Mouse (Mus musculus): ENCODE measurements around the gene Tgm5. TPM values are rescaled to one million over a fixed set of nuclear protein-coding genes. Genes with fewer than 3 reads are reported as not detected.

Tgm5 gene
- polyA plus RNA-seq, 1 experiment from 2014 or later = not detected

DNA sequence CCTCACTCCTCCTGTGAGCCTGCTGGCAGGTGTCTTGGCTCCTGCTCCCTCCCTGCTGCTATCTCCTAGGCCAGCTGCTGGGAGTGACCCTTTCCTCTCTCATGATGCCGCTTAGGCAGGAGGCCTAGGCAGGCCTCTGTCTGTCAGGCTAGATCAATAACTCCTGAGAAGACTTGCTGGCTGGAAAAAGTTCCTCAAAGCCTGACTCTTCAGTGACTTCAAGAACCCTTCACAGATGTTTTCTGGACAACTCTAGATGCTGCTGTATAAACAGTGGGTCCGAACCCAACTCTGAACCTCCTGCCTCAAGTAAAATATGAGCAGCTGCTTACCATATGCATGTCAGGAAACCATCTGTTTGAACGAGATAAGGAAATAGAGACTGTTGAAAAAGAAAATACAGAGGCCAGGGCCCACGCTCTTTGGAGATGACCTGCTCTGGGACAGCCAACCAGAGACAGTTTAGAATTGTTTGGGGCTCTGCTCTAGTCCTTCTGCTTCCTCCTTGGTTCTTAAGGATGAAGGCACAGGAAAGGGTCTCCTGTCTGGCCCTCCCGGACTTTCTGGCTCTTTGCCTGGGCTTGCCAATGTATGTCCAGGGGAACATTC lies 48.8 kb downstream of the Tgm5 start, which contains the start of gene Epb42:
TSS of gene Epb42 (minus strand) at position 340 of the 609 bp plus-strand sequence.
- no peaks in the 10 kb centered on the region for H3K36me3 ChIP-seq (ENCODE audit: control insufficient read depth, insufficient read depth, low read length)
- H3K4me1 ChIP-seq (ENCODE audit: control insufficient read depth, insufficient read depth, low read length) = no peaks in the 10 kb centered on the region
- H3K27me3 ChIP-seq (ENCODE audit: control insufficient read depth, insufficient read depth, low read length) = no peaks in the 10 kb centered on the region
- peak; percentile 94 for ATAC-seq (replicated peaks; ENCODE audit: insufficient number of reproducible peaks, low FRiP score, low TSS enrichment)
- peak within 1 kb of the TSS; percentile 78 for H3K27ac ChIP-seq (ENCODE audit: low read depth, low read length)
- peak within 1 kb of the TSS; percentile 61 for H3K9ac ChIP-seq (ENCODE audit: low read depth, low read length)
- H3K9me3 ChIP-seq (replicated peaks; ENCODE audit: control insufficient read depth, low read length) = no peaks in the 10 kb centered on the region
- peak within 1 kb of the TSS; percentile 22; the same call in 1 of the 2 replicates for H3K4me2 ChIP-seq
- 38% methylated on average over 5 of the region's 5 CpGs for WGBS (ENCODE audit: insufficient replicate concordance)
- peak within 1 kb of the TSS; percentile 37 for H3K4me3 ChIP-seq (ENCODE audit: low read depth, low read length)

DNA sequence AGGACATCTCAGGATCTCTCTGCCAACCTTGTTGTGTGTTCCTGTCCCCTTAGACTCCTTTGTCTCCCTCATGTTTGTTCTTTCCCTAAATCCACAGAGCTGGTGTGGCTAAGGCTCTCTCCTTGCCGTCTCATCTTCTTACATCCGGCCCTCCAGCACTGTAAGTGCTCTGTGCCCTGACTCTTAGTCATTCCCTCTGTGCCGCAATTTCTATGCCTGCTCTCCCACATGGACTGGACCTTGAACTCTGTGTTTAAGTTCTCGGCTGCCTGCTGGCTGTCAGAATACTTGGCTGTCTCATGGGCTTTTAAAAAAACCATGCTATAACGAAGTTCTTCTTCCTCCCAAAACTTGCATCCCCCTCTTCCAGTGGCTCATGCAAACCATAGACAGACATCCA lies 62.7 kb downstream of the Tgm5 start:
- no peak overlapping the region for H3K27ac ChIP-seq (ENCODE audit: low read depth, low read length)
- no peaks in the 10 kb centered on the region for H3K36me3 ChIP-seq (ENCODE audit: control insufficient read depth, insufficient read depth, low read length)
- WGBS (ENCODE audit: insufficient replicate concordance) = 78% methylated on average over 5 of the region's 5 CpGs
- H3K9me3 ChIP-seq (replicated peaks; ENCODE audit: control insufficient read depth, low read length) = no peaks in the 10 kb centered on the region
- H3K4me3 ChIP-seq (ENCODE audit: low read depth, low read length) = no peak overlapping the region
- H3K4me1 ChIP-seq (ENCODE audit: control insufficient read depth, insufficient read depth, low read length) = no peaks in the 10 kb centered on the region
- no peaks in the 10 kb centered on the region for H3K27me3 ChIP-seq (ENCODE audit: control insufficient read depth, insufficient read depth, low read length)
- H3K4me2 ChIP-seq = no peak overlapping the region
- ATAC-seq (replicated peaks; ENCODE audit: insufficient number of reproducible peaks, low FRiP score, low TSS enrichment) = no peak
- no peak overlapping the region for H3K9ac ChIP-seq (ENCODE audit: low read depth, low read length)

DNA sequence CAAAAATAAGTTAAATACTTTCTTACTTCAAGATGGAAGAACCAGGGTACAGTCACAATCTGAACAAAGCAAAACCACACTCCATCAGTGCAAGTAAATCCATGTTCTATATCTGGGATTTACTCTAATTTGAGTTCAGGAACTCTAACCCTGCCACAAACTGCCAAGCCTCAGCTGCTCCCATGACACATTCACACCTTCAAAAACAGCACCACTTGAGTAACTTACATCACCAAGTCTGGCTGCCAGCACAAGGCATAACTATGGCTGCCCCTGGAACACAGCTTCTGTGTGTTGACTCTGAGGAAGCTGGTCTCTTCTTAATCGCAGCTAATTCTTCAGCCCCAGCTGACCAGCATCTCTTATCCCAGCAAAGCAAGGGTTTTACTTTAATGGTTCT lies 68.5 kb downstream of the Tgm5 start:
- no peak overlapping the region for H3K4me3 ChIP-seq (ENCODE audit: low read depth, low read length)
- H3K27ac ChIP-seq (ENCODE audit: low read depth, low read length) = no peak overlapping the region
- H3K36me3 ChIP-seq (ENCODE audit: control insufficient read depth, insufficient read depth, low read length) = peaks cover 4% of the 10 kb centered on the region; the same call in 1 of the 2 replicates
- ATAC-seq (replicated peaks; ENCODE audit: insufficient number of reproducible peaks, low FRiP score, low TSS enrichment) = no peak
- no peaks in the 10 kb centered on the region for H3K27me3 ChIP-seq (ENCODE audit: control insufficient read depth, insufficient read depth, low read length)
- H3K9ac ChIP-seq (ENCODE audit: low read depth, low read length) = no peak overlapping the region
- H3K4me2 ChIP-seq = no peak overlapping the region
- 77% methylated on average over 1 of the region's 1 CpGs for WGBS (ENCODE audit: insufficient replicate concordance)
- H3K9me3 ChIP-seq (replicated peaks; ENCODE audit: control insufficient read depth, low read length) = no peaks in the 10 kb centered on the region
- no peaks in the 10 kb centered on the region for H3K4me1 ChIP-seq (ENCODE audit: control insufficient read depth, insufficient read depth, low read length)

DNA sequence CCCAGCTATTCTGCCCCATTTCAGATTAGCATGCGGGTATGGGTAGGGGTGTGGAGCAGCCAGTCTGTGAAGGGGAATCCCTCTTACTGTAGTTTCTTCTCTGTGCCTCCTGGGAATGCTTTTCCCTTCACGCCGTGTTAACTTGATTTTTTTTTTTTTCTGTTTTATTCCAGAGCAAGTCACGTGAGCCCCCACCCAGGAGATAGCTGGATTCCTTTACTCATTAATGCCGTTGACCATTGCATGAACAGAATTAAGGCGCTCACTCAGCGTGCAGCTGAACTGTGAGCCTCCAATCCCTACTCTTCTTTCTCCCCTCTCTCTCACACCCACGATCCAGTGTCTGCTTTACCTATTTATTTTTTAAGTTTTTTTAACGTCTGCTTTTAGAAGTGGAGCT lies 69.4 kb downstream of the Tgm5 start:
- ATAC-seq (replicated peaks; ENCODE audit: insufficient number of reproducible peaks, low FRiP score, low TSS enrichment) = no peak
- Histone ChIP-seq H3K27me3 (ENCODE audit: control insufficient read depth, insufficient read depth, low read length) (no peaks in the 10 kb centered on the region), H3K4me1 (ENCODE audit: control insufficient read depth, insufficient read depth, low read length) (no peaks in the 10 kb centered on the region), H3K9me3 (replicated peaks; ENCODE audit: control insufficient read depth, low read length) (no peaks in the 10 kb centered on the region), H3K4me3 (ENCODE audit: low read depth, low read length) (no peak overlapping the region), H3K36me3 (ENCODE audit: control insufficient read depth, insufficient read depth, low read length) (peaks cover 4% of the 10 kb centered on the region; the same call in 1 of the 2 replicates), H3K27ac (ENCODE audit: low read depth, low read length) (no peak overlapping the region), H3K9ac (ENCODE audit: low read depth, low read length) (no peak overlapping the region), H3K4me2 (no peak overlapping the region)
- 88% methylated on average over 9 of the region's 9 CpGs for WGBS (ENCODE audit: insufficient replicate concordance)

DNA sequence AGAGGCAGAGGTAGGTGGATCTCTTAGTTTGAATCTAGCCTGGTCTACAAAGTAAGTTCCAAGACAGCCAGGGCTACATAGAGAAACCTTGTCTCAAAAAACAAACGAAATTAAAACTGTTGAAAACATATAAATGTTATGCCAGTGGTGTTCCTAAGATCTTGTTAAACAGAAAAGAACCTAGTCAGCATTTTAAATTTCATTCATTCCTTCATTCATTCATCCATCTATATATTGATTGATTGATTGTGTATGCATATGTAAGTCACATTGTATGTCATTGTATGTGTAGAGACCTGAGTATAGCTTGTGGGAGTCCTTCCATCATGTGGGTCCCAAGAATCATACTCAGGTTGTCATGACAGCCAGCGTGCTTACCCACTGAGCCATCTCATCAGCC lies 70.1 kb downstream of the Tgm5 start:
- WGBS (ENCODE audit: insufficient replicate concordance) = 74% methylated on average over 2 of the region's 2 CpGs
- H3K27me3 ChIP-seq (ENCODE audit: control insufficient read depth, insufficient read depth, low read length) = no peaks in the 10 kb centered on the region
- no peak overlapping the region for H3K9ac ChIP-seq (ENCODE audit: low read depth, low read length)
- no peak overlapping the region for H3K4me3 ChIP-seq (ENCODE audit: low read depth, low read length)
- H3K4me1 ChIP-seq (ENCODE audit: control insufficient read depth, insufficient read depth, low read length) = no peaks in the 10 kb centered on the region
- peaks cover 4% of the 10 kb centered on the region; the same call in 1 of the 2 replicates for H3K36me3 ChIP-seq (ENCODE audit: control insufficient read depth, insufficient read depth, low read length)
- ATAC-seq (replicated peaks; ENCODE audit: insufficient number of reproducible peaks, low FRiP score, low TSS enrichment) = no peak
- H3K27ac ChIP-seq (ENCODE audit: low read depth, low read length) = no peak overlapping the region
- H3K4me2 ChIP-seq = no peak overlapping the region
- H3K9me3 ChIP-seq (replicated peaks; ENCODE audit: control insufficient read depth, low read length) = no peaks in the 10 kb centered on the region

DNA sequence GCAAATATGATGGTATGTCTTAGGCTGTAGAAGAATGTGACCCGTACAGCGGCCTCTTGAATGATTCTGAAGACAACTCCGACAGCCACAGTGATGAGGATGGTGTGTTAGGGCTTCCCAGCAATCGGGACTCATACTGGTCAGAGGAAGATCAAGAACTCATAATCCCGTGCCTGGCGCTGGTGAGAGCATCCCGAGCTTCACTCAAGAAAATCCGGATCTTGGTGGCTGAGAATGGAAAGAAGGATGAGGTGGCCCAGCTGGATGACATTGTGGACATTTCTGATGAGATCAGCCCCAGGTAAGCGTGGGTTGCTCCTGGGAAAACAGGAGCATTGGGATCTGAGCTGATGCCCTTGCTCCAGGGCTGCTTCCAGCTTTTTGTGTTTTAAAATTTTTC lies 73.0 kb downstream of the Tgm5 start:
- Histone ChIP-seq H3K9me3 (replicated peaks; ENCODE audit: control insufficient read depth, low read length) (no peaks in the 10 kb centered on the region), H3K4me2 (no peak overlapping the region), H3K4me3 (ENCODE audit: low read depth, low read length) (no peak overlapping the region), H3K4me1 (ENCODE audit: control insufficient read depth, insufficient read depth, low read length) (peaks cover 7% of the 10 kb centered on the region), H3K36me3 (ENCODE audit: control insufficient read depth, insufficient read depth, low read length) (peaks cover 4% of the 10 kb centered on the region; the same call in 1 of the 2 replicates), H3K9ac (ENCODE audit: low read depth, low read length) (no peak overlapping the region), H3K27me3 (ENCODE audit: control insufficient read depth, insufficient read depth, low read length) (no peaks in the 10 kb centered on the region), H3K27ac (ENCODE audit: low read depth, low read length) (no peak overlapping the region)
- no peak for ATAC-seq (replicated peaks; ENCODE audit: insufficient number of reproducible peaks, low FRiP score, low TSS enrichment)
- 83% methylated on average over 9 of the region's 9 CpGs for whole genome bisulfite sequencing (ENCODE audit: insufficient replicate concordance)

DNA sequence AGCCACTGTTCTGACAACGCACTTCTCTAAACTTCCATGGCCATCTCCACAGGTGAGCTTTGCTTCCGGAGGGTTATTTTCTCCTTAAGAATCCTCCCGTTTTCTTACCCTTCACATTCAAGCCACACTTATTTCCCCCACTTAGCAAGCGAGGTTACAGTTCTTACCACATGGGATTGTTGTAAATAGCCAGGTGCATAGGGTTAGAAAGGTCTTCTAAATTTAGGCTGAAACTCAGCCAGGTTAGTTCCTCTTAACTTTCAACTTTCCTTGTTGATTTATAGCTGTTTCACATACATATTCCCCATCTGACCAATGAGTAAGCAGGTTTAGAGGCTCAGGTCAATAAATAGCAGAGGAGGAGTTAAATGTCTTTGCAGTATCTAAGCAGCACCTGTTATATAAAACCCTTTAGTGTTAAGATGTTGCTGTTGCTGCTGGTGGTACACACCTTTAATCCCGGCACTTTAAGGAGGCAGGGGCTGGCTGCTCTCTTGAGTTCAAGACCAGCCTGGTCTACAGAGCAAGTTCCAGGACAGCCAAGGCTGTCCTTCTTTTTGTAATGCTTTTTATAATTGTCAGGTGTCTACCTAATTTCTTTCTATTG lies 76.5 kb downstream of the Tgm5 start:
- Histone ChIP-seq H3K36me3 (ENCODE audit: control insufficient read depth, insufficient read depth, low read length) (no peaks in the 10 kb centered on the region; the same call in 1 of the 2 replicates), H3K9ac (ENCODE audit: low read depth, low read length) (peak overlapping the region; percentile 74), H3K27ac (ENCODE audit: low read depth, low read length) (no peak overlapping the region), H3K9me3 (replicated peaks; ENCODE audit: control insufficient read depth, low read length) (no peaks in the 10 kb centered on the region), H3K4me1 (ENCODE audit: control insufficient read depth, insufficient read depth, low read length) (peaks cover 7% of the 10 kb centered on the region), H3K4me3 (ENCODE audit: low read depth, low read length) (peak overlapping the region; percentile 79), H3K4me2 (peak overlapping the region; percentile 85), H3K27me3 (ENCODE audit: control insufficient read depth, insufficient read depth, low read length) (no peaks in the 10 kb centered on the region)
- no peak for ATAC-seq (replicated peaks; ENCODE audit: insufficient number of reproducible peaks, low FRiP score, low TSS enrichment)
- WGBS (ENCODE audit: insufficient replicate concordance) = 27% methylated on average over 5 of the region's 5 CpGs

DNA sequence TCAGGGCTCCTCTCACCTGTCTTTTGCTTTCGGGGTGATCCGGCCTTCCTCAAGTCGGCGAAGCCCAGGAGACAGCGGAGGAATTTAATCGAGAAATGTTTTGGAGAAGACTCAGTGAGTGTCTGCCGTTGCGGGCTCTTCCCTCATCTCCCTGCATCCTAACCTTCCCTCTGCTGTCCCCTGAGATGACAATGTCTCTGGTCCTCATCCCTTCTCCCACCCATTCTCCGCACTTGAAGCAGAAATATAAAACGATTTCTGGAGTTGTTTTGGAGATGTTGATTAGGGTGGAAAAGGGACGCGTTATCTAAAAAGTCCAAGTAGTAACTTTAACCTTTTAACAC lies 77.0 kb downstream of the Tgm5 start:
- Histone ChIP-seq H3K36me3 (ENCODE audit: control insufficient read depth, insufficient read depth, low read length) (no peaks in the 10 kb centered on the region; the same call in 1 of the 2 replicates), H3K4me1 (ENCODE audit: control insufficient read depth, insufficient read depth, low read length) (peaks cover 7% of the 10 kb centered on the region), H3K9ac (ENCODE audit: low read depth, low read length) (peak overlapping the region; percentile 74), H3K27ac (ENCODE audit: low read depth, low read length) (no peak overlapping the region), H3K4me3 (ENCODE audit: low read depth, low read length) (peak overlapping the region; percentile 79), H3K4me2 (peak overlapping the region; percentile 85), H3K27me3 (ENCODE audit: control insufficient read depth, insufficient read depth, low read length) (no peaks in the 10 kb centered on the region), H3K9me3 (replicated peaks; ENCODE audit: control insufficient read depth, low read length) (no peaks in the 10 kb centered on the region)
- ATAC-seq (replicated peaks; ENCODE audit: insufficient number of reproducible peaks, low FRiP score, low TSS enrichment) = no peak; the same call in 1 of the 2 replicates
- 2% methylated on average over 12 of the region's 12 CpGs for WGBS (ENCODE audit: insufficient replicate concordance)

All from heart, embryonic 11.5 days (tissue).